Mouse (Mus musculus) common myeloid progenitor, adult 5-6 weeks (primary cell): ENCODE results near the gene Clptm1l. TPM values are rescaled to one million over a fixed set of nuclear protein-coding genes. Genes with fewer than 3 reads are reported as not detected.

Experiments
- ATAC-seq: replicated peaks from 2 replicates; pipeline ENCODE4 v1.8.0; 2016; ENCODE audit warnings: low read depth, mild to moderate bottlenecking, moderate TSS enrichment, inconsistent platforms; ENCODE audit not compliant: poor library complexity, severe bottlenecking
- total RNA-seq: library from RNA; stranded (forward); fragments of 200-1000, 187-1606 nt; gene quantifications from 2 replicates; pipeline ENCODE4 v1.2.3, GENCODE M21; 2017

The Clptm1l gene
- 65.2 and 80.3 TPM in 2 replicates for total RNA-seq

GRCm38 (mm10) chr13:73603522-73604155 is at the start of gene Clptm1l:
Clptm1l (plus strand) TSS chr13:73604006.
- peak; percentile 87 for ATAC-seq

GRCm38 (mm10) chr13:73564201-73564600 is 39.6 kb upstream of the Clptm1l start:
- ATAC-seq: no peak

- ATAC-seq: no peak
Observed at GRCm38 (mm10) chr13:73575051-73575450, 28.8 kb upstream of the Clptm1l start.

GRCm38 (mm10) chr13:73577277-73577676 is 26.5 kb upstream of the Clptm1l start:
- no peak for ATAC-seq

GRCm38 (mm10) chr13:73591488-73591887 is 12.3 kb upstream of the Clptm1l start:
- peak; percentile 84 for ATAC-seq

- peak; percentile 50 for ATAC-seq
Observed at GRCm38 (mm10) chr13:73592546-73592945, 11.3 kb upstream of the Clptm1l start.

GRCm38 (mm10) chr13:73596276-73596675 is 7.5 kb upstream of the Clptm1l start:
- peak; percentile 53 for ATAC-seq

GRCm38 (mm10) chr13:73600217-73600616 is 3.6 kb upstream of the Clptm1l start:
- peak; percentile 74 for ATAC-seq

- ATAC-seq: no peak
Observed at GRCm38 (mm10) chr13:73603046-73603445, 760 bp upstream of the Clptm1l start.

- ATAC-seq: peak; percentile 5
Observed at GRCm38 (mm10) chr13:73604156-73604957, 551 bp downstream of the Clptm1l start.

- ATAC-seq: no peak
Observed at GRCm38 (mm10) chr13:73618406-73618805, 14.6 kb downstream of the Clptm1l start.

- ATAC-seq: peak; percentile 52; the same call in 1 of the 2 replicates
Observed at GRCm38 (mm10) chr13:73620637-73621036, 16.8 kb downstream of the Clptm1l start.

- no peak for ATAC-seq
Observed at GRCm38 (mm10) chr13:73626410-73626744, 22.6 kb downstream of the Clptm1l start.

- peak; percentile 79 for ATAC-seq
Observed at GRCm38 (mm10) chr13:73626745-73627549, 23.1 kb downstream of the Clptm1l start, which contains the start of gene Tert. Tert (plus strand) TSS chr13:73626911.

GRCm38 (mm10) chr13:73628586-73629113 is 24.8 kb downstream of the Clptm1l start:
- peak; percentile 39 for ATAC-seq

- ATAC-seq: no peak
Observed at GRCm38 (mm10) chr13:73631837-73632236, 28.0 kb downstream of the Clptm1l start.

- ATAC-seq: no peak
Observed at GRCm38 (mm10) chr13:73637826-73638225, 34.0 kb downstream of the Clptm1l start.

GRCm38 (mm10) chr13:73641296-73641695 is 37.5 kb downstream of the Clptm1l start:
- ATAC-seq: no peak

- peak; percentile 97 for ATAC-seq
Observed at GRCm38 (mm10) chr13:73646397-73647087, 42.7 kb downstream of the Clptm1l start.

GRCm38 (mm10) chr13:73653266-73653665 is 49.5 kb downstream of the Clptm1l start:
- ATAC-seq: no peak
